Mouse (Mus musculus) heart, postnatal 10 days (tissue): ENCODE results near the gene Gcm2. TPM values are rescaled to one million over a fixed set of nuclear protein-coding genes. Genes with fewer than 3 reads are reported as not detected.

Source experiments
- DNase-seq, 2 experiments: peaks; one replicate each; pipeline ENCODE4 v3.0.0; 2021
- intact Hi-C: fragments of 180-260 bp; cut with DNase I; formaldehyde crosslinking; loops from one replicate; pipeline ENCODE4 v1.15.1; 2025
- total RNA-seq, 2 experiments: library from RNA; stranded (reverse); gene quantifications; 2 replicates each; pipeline ENCODE4 v1.2.3; 2021

Gcm2 gene
- total RNA-seq: not detected

- DNase-seq: no peak
- intact Hi-C loops: no loop called here
Observed at GRCm38 (mm10) chr13:41110935-41111334, at the start of gene Gcm2. Gene Gcm2 (minus strand): TSS chr13:41111035.

GRCm38 (mm10) chr13:41158426-41158825 is 47.6 kb upstream of the Gcm2 start:
- no peak for DNase-seq
- intact Hi-C loops: no loop called here

GRCm38 (mm10) chr13:41153146-41153545 is 42.3 kb upstream of the Gcm2 start:
- no peak for DNase-seq
- intact Hi-C loops: no loop called here

- intact Hi-C loops: loop anchor here (5.0 kb wide), 1 partner anchor 426 kb away; no protein-coding TSS in a partner anchor
- DNase-seq: peak; percentile 53 to 73
Observed at GRCm38 (mm10) chr13:41146271-41146670, 35.4 kb upstream of the Gcm2 start.

GRCm38 (mm10) chr13:41145433-41145970 is 34.7 kb upstream of the Gcm2 start:
- intact Hi-C loops: loop anchor here (5.0 kb wide), 1 partner anchor 427 kb away; no protein-coding TSS in a partner anchor
- DNase-seq: no peak

- DNase-seq: peak; percentile 58 to 80
Observed at GRCm38 (mm10) chr13:41134901-41135300, 24.1 kb upstream of the Gcm2 start.

GRCm38 (mm10) chr13:41129061-41129460 is 18.2 kb upstream of the Gcm2 start:
- DNase-seq: no peak
- intact Hi-C loops: no loop called here

More at GRCm38 (mm10) chr13:41134901-41135300, 24.1 kb upstream of the Gcm2 start:
- intact Hi-C loops: loop anchor here (1.0 to 10.0 kb wide), 2 partner anchors 103 to 350 kb away; no protein-coding TSS in a partner anchor

GRCm38 (mm10) chr13:41128326-41128725 is 17.5 kb upstream of the Gcm2 start:
- intact Hi-C loops: no loop called here
- no peak for DNase-seq

GRCm38 (mm10) chr13:41123666-41124225 is 12.9 kb upstream of the Gcm2 start:
- intact Hi-C loops: no loop called here
- DNase-seq: no peak

GRCm38 (mm10) chr13:41119152-41119945 is 8.5 kb upstream of the Gcm2 start:
- DNase-seq: no peak
- intact Hi-C loops: no loop called here

GRCm38 (mm10) chr13:41113940-41114339 is 3.1 kb upstream of the Gcm2 start, which contains the start of gene Sycp2l:
Gene Sycp2l (plus strand): TSS chr13:41114307.
- DNase-seq: no peak
- intact Hi-C loops: no loop called here

GRCm38 (mm10) chr13:41105541-41105940 is 5.3 kb downstream of the Gcm2 start:
- DNase-seq: no peak
- intact Hi-C loops: no loop called here

GRCm38 (mm10) chr13:41103841-41104525 is 6.9 kb downstream of the Gcm2 start:
- intact Hi-C loops: no loop called here

GRCm38 (mm10) chr13:41100031-41100430 is 10.8 kb downstream of the Gcm2 start:
- intact Hi-C loops: no loop called here
- DNase-seq: no peak

More at GRCm38 (mm10) chr13:41103841-41104525, 6.9 kb downstream of the Gcm2 start:
- DNase-seq: no peak

GRCm38 (mm10) chr13:41098325-41098724 is 12.5 kb downstream of the Gcm2 start:
- no peak for DNase-seq

GRCm38 (mm10) chr13:41097324-41098058 is 13.3 kb downstream of the Gcm2 start:
- intact Hi-C loops: no loop called here
- peak; percentile 24 for DNase-seq

More at GRCm38 (mm10) chr13:41098325-41098724, 12.5 kb downstream of the Gcm2 start:
- intact Hi-C loops: no loop called here

- DNase-seq: no peak
- intact Hi-C loops: no loop called here
Observed at GRCm38 (mm10) chr13:41094160-41094559, 16.7 kb downstream of the Gcm2 start.

GRCm38 (mm10) chr13:41091271-41091670 is 19.6 kb downstream of the Gcm2 start:
- intact Hi-C loops: no loop called here
- no peak for DNase-seq

- DNase-seq: no peak
- intact Hi-C loops: no loop called here
Observed at GRCm38 (mm10) chr13:41088746-41089145, 22.1 kb downstream of the Gcm2 start.

GRCm38 (mm10) chr13:41085140-41085539 is 25.7 kb downstream of the Gcm2 start:
- intact Hi-C loops: loop anchor here (2.0 kb wide), 1 partner anchor 154 kb away; no protein-coding TSS in a partner anchor
- no peak for DNase-seq
